Mouse (Mus musculus) thymus, postnatal 4 days (tissue): Measurements from ENCODE around the gene Ccn1.
A peak's percentile ranks its signal among the peaks of the same experiment; 100 is the strongest.

ENCODE experiments used
- DNase-seq: peaks from one replicate; pipeline ENCODE4 v3.0.0; 2021

Ccn1 gene

DNA sequence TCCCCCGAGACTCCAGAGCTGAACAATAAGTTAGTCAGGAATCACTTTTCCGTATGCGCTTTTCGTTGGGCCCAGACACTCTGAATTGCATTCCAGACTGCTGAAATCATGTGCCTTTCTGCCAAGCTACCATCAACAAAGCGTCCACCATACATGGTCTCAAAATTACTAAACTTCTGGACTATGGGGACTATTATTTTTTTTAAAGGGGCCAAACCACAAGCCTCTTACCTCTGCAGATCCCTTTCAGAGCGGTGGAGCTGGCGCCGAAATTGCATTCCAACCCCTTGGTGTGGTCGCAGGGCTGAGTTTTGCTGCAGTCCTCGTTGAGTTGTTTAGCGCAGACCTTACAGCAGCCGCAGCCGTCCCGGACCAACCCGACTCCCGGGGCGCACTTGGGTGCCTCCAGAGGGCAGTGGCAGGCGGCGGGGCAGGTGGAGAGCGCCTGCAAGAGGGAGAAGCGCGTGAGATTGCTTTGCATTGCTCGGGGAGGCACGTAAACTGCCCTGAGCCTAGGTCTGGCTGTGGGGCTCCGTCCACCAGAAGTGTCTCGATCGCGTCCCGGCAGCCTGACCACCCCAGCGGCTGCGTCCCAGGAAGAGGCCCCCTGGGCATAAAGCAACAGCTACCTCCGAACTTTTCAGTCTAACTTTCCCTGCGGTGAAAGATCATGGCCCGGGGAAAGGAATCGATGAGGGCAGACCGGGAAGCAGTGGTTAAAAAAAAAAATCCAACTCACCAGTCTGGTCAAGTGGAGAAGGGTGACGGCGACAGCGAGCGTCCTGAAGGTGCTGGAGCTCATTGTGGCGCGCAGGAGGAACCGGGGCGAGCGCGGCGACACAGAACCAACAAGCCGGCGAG lies 560 bp downstream of the Ccn1 start:
- DNase-seq: peak; percentile 21

DNA sequence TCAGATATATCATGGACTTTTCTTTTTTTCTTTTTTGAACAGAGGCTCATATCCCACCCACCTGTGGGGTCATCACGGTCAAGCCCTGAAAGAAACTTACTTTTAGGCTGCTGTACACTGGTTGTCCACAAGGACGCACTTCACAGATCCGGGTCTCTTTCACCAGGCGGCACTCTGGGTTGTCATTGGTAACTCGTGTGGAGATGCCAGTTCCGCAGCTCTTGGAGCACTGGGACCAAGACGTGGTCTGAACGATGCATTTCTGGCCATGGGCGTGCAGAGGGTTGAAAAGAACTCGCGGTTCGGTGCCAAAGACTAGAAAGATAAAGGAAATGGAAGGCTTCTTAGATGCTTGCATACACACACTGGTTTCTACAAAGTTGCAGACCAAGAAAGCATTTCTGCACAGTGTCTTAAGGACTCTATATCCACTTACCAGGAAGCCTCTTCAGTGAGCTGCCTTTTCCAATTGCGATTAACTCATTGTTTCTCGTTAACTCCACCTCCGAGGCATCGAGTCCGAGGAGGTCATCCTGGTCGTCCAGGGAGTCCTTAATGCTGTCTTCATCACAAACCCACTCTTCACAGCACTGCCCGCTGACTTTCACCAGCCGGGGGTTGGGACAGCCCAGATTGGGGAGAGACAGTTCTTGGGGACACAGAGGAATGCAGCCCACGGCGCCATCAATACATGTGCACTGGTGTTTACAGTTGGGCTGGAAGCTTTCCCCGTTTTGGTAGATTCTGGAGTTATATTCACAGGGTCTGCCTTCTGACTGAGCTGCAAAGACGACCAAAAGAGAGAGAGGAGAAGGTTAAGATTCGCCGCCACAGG lies 1.5 kb downstream of the Ccn1 start:
- no peak for DNase-seq

DNA sequence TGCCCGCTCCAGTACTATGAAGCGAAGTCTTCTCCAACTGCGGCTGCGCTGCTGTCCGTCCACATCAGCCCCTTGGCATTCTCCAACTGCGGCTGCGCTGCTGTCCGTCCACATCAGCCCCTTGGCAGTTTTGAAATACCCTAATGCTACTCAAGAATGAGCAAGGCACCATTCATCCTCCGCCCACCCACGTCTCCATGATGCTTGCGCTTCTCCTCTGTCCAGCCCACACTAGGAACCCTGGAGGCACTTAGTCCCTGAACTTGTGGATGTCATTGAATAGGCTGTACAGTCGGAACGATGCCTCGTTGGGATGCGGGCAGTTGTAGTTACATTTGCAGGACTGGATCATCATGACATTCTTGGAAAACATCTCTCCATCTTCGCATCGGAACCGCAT lies 2.4 kb downstream of the Ccn1 start:
- no peak for DNase-seq

DNA sequence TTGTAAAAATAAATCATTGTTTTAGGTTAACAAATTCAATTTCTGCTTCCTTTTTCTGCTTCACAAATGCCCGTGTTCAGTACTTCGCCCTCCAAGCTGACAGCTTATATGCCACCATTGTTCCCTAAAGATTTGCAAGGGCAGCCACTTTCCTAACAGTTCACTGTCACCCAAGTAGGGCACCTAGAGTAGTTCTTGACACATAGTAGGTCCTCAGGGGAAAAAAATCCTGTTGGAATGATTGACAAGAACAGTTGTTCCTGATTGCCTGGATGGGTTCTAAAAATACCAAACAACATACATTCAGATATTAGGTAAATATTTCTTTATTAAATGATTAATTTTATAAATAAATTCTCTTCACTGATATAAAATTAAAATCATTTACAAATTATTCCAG lies 3.1 kb downstream of the Ccn1 start:
- no peak for DNase-seq

DNA sequence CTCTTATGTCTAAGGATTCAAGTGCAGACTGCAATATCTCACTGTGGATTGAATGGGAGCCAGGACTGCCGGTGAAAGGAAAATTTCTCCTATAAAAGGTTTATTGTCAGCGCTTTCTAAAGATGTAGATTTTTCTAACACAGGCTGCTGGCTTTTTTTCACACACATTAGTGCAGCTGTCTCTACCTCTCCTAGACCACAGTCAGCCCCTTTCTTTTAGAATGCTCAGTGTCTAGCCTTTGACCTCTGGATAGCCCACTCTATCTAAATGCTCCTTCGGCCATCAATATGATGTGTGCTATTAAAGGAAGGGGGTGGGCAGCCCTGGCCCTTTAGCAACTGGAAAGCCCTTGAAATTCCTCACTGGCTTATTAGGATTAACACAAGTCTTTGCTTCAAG lies 3.8 kb downstream of the Ccn1 start:
- DNase-seq: no peak

DNA sequence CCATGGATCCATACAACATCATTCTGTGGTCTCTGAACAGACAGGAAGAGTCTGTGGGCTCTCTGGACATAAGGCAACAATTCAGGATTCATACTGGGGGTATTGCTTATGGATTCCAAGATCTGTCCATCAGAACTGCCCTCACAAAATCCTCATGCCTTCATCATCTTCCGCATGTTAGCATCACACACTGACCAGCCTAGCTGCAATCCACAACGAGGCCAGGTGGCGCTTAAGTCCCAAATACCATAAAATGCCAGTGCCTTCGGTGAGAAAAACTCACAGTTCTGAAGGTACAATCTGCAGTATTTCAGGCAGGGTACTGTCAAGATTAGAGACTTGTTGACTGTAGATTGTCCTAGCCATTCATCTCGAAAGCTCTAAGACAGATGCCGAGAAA lies 4.3 kb downstream of the Ccn1 start:
- DNase-seq: no peak

DNA sequence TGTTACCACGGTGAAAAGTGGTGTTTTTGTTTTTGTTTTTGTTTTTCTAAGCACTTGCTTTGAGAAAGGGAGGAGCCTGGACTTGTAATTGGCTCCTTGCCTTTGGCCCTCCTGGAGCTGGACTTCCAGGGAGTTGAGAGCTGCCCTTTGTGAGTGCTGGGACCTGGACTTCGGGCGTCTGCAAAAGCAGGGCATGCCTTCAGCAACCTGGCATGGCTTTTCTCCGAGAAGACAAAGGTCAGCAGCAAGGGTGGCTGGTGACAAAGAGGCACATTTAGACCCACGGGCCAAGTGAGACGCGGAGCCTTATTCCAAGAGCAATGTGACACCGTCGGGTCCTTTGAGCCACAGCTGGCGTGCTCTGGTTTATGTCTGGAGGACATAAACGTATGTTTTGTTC lies 6.9 kb downstream of the Ccn1 start:
- DNase-seq: no peak

DNA sequence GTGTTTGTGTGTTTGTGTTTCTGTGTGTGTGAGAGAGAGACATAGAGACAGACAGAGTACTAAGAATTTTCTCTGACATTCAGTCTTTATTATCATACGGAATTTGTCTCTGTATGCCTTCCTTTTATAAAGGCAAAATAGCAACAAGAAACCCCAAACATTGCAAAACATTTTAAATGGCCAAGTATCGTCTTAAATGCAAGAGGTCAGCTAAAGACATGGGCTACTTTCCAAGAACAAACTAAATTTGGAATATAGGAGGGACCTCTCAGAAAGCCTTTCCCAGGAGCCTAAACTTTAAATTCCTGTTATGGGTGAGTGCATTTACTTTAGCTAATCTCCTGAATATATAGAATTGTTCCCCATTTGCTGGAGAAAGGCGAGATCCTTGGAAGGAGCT lies 7.9 kb downstream of the Ccn1 start:
- no peak for DNase-seq

DNA sequence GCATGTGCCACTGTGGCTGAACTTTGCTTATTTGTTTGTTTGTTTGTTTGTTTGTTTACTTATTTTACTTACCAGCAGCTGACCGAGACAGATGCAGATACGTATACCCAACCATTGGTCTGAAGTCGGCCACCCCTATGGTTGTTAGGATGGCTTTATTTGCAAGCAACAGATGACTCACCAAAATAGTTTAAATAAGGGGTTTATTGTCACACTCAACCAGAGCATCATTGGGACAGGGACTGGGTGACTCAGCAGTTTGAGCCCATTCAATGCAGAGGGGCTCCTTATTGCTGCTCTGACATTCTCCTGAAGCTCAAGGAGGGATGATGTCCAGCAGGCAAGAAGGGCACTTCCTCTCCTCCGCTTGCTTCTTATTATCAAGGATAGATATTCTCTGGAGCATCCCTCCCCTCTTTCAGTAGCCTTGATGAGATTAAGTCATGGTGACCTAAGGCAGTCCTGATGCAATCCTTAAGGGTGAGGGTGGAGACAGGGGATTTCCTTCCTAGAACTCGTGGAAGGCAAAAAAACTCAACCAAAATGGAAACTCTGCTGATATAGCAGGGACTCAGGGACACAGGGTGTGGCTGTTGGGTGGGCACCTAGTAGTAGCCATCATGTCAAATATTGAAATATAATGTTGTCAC lies 8.6 kb downstream of the Ccn1 start:
- no peak for DNase-seq

DNA sequence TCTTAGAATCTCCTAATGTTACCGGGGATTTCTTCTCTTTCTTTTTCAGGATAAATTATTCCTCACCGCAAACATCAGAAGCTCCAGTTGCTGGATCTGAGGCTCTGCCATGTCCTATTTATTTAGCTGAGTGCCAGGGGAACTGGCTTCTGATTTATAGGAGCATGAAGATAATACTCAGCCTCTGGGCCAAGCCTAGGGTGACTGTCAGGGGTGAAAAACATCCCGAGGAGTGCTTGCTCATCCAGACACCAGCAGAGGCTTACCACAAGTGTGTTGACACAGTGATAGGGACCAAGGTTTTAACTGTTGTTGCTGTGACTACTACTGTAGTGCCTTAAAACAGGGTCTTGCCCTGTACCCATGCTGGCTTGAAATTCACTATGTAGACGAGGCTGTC lies 9.2 kb downstream of the Ccn1 start:
- DNase-seq: no peak

DNA sequence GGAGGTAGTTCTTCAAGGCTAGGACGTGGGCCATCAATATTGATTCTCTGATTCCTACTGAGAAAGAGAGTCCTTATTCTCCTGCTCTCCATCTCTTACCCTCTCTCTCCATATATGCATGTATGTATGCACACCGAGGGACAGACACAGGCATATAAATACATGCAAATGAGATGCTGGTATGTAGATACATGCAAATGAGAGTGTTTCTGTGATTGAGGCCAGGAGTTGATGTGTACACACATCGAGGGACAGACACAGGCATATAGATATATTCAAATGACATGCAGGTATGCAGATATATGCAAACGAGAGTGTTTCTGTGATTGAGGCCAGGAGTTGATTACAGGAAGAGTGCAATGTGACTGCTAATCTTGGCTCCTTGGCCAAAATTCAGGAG lies 9.6 kb downstream of the Ccn1 start:
- DNase-seq: no peak

DNA sequence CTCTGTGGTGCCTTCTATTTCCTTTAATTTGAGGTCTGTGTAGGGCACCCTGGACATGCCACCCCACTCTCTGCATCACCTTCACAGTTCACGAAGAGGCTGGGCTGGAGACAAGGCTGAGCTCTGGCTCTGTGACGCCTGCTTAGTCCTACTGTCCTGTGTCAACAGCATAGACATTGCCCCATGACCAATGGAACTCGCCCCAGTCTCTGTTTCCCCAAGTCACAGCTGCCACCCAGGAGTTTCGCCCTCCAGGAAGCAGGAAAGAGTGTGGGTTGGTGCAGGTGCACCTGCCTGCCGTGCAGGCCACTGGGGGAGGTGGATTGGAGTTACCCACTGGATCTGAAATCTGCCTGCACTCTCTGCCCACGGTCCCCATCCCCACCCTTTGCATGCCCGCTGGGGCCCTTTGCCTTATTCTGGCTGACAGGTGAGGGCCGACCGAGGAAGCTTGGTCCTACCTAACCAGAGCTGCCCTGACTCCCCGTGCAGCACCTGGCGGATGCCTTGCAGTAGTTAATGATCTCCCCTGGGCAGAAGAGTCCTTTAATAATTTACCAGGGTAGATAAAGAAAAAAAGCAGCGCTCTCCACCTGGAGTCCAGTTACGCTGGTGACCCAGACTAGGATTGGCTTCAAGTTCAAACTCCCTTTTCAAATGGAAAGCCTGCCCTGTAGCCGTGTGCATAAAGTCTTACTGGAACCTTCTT lies 15.6 kb downstream of the Ccn1 start:
- no peak for DNase-seq

DNA sequence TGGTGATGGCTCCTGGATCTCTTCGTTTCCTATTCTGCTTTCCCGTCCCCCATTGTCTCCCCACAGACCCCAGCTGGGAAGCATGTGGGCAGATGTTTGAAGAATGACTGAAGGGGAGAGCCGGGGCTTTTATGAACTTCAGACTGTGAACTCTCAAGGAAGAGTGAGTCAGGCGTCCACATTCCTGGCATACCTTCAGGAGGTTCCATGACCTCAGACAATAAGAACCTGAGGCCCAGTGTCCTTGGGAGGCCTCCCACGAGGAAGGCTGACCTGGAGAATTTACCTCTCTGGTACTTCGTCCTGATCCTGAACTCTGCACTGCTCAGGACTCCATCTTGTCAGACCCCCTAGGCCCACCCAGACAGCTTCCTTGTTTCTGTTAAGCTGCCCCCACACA lies 16.9 kb downstream of the Ccn1 start:
- DNase-seq: no peak

DNA sequence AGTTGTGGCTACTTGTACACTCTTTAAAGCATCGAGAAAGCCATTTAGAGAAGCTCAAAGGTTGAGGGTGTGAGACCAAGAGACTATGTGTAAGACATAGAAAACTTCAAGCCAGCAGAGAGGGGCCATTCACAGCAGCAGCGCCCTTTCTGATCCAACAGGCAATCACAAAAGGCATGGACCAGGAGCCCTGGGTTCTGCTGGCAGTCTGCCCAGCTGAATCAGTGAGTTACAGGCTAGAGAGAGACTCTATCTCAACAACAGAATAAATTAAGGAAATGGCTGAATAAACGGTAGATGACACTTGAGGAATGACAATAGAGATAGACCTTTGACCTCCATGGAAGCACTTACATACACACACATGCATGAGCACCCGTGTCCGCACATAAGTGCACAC lies 21.1 kb downstream of the Ccn1 start:
- no peak for DNase-seq

DNA sequence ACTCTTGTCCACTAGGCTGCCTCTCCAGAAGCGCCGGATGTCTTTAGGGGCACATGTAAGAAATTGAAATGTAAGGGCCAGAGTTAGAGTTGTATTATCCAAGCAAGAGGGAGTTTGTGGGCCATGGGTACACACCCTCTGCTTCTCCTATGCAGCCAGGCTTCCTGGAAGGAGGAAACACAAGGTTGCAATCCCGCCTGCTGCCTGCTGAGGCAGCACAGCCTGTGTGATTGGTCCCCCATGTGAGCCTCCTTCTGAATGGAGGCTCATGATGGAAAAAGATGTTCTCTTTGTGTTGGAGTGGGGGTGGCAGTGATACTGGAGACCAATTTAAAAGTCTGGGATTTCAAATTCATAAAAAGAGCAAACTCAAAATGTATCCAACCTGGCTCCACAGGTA lies 22.0 kb downstream of the Ccn1 start:
- no peak for DNase-seq

DNA sequence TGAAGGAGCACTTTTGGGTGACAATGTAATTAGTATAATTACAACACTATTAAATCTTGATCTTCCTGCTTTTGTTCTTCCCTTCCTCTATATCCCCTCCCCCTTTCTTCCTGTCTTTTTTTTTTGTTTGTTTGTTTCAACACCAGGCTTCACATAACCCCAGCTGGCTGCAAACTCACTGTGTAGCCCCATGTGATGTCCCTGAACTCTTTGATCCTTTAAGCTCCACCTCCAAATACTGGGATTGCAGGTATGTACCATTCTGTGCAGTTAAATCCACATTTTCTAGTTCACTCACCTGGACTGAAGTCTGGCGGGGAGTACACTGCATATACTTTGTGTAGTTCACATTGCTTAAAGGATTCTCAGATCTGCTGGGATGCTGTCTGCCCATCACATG lies 23.7 kb downstream of the Ccn1 start:
- no peak for DNase-seq

DNA sequence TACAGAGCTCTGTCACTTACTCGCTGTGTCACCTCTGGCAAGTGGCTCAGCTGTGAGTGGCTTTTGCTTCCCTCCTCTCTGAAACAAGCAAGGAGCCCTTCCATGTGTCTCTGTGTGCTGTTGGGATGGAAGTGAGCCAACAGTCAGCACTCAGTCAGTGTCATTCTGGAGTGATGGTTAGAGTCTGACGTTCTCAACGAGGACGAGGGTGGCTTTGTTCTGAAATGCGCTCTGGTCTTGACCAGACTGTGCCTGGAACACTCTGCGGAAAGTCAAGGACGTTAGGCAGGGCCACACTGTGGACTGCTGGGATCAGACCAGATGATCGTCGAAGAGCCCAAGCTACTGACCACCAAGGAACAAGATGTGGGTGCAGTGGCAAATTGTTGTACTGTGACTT lies 24.2 kb downstream of the Ccn1 start:
- no peak for DNase-seq

DNA sequence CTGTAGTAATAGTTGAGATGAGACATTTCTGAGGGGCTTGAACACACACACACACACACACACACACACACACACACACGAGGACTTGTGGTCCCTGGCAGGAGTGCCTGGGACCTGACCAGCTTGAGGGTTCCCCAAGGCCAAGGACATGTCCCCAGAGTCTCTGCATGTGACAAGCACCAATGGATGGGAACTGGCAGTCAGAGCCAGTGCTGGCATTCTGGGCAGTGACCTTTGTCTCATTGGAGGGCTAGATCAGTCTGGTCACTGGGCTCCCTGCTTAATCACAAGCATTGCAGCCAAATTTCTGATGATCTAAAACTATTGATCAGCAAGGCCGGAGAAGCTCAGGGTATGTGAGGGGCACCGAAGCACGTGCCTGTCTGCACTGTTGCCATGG lies 25.0 kb downstream of the Ccn1 start:
- DNase-seq: no peak

DNA sequence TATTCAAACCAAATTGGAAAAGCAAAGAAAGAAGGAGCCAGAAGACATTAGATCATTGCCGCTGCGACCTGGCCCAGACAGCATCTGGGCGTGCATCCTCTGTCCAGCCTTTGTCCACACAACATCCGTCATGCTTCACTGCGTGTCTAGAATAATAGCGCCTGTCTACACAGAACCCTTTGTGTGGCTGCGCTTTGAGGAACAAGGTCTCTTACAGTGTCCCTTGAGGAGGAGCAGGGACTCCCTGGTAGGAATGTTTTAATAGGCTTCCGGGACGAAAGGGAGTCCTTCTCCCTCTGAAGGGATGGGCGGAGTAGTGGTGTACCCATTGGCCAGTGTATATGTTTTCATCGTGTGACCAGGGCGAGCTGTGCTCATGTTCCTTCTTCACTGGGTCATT lies 26.7 kb downstream of the Ccn1 start:
- DNase-seq: no peak

DNA sequence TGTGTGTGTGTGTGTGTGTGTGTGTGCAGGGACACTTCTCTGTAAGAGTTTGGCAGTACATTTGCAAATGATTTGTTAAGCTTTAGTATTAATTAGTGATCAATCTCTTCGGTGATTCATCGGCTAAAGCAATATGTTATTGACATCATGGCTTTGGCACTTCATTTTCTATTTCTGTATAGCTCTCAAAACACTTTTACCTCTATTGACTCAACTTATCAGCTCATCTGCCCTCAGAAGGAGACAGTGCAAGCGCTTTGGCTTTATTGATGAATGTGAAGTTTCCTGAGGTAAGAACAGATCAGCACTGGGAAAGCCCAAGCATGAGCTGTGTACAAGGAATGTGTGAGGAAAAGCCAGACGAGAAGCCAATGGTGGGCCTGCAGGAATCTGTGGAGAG lies 28.6 kb downstream of the Ccn1 start:
- DNase-seq: no peak

DNA sequence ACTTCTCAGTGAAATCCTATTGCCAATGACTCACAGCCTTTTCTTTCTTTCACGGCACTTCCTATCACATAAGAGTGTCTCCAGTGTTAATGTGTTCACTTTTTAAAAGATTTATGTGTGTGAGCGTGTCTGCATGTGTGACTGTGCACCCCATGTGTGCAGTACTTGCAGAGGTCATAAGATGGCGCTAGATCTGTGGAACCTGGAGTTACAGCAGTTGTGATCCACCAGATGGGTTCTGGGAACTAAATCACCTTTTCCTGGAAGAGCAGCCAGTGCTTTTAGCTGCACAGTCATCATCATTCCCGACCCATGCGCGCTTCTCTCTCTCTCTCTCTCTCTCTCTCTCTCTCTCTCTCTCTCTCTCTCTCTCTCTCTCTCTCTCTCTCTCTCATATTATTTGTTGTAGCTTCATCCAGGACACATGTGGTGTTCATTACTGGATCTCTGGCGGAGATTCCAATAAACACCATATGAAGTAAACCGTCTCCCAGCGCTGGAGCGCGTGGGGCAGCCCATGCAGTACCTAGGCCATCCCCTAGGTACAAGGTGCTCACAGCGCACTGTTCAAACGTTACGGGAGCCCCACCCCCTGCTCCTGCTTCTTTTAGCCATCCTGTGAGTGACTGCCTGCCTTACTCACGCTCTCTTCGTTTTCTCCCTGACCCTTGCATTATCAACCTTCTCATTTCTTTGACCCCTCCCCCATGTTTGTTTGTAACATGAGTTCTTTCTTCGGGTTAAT lies 30.0 kb downstream of the Ccn1 start:
- DNase-seq: no peak

DNA sequence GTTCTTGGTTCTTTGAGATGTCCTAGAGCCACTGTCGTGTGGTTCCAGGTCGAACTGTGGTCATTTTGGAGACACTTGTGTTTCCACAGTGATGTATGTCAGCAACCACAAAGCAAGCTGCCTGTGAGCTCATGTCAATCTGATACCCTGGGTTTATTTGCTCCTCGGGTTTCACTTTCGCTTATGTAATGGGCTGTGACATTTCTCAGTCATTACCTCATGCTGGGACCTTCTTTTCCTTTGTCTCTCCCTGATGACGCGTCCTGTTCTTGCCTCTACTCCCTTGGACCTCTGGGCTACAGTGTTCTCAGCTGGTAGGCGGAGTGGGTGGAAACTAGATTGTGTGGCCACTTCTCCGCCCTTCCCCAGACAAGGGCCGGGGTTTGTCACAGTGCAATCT lies 31.5 kb downstream of the Ccn1 start:
- no peak for DNase-seq
